Mouse (Mus musculus): ENCODE measurements around the gene Mmd. TPM values are rescaled to one million over a fixed set of nuclear protein-coding genes. Genes with fewer than 3 reads are reported as not detected.

The Mmd gene
- polyA plus RNA-seq, 1 experiment = 3.4 TPM

- TF ChIP-seq GATA1 (IDR thresholded peaks at IDR 0.05; ENCODE audit: low read length) = no peak
These were observed 45.4 kb downstream of the Mmd start for GRCm38 (mm10) chr11:90294622-90295021.

- TF ChIP-seq GATA1 (IDR thresholded peaks at IDR 0.05; ENCODE audit: low read length) = no peak
These were observed 56.8 kb downstream of the Mmd start for GRCm38 (mm10) chr11:90306067-90306466.

GRCm38 (mm10) chr11:90306993-90307392 is 57.7 kb downstream of the Mmd start:
- no peak for TF ChIP-seq GATA1 (IDR thresholded peaks at IDR 0.05; ENCODE audit: low read length)

GRCm38 (mm10) chr11:90314606-90315005 is 65.3 kb downstream of the Mmd start:
- no peak for TF ChIP-seq GATA1 (IDR thresholded peaks at IDR 0.05; ENCODE audit: low read length)

- TF ChIP-seq GATA1 (IDR thresholded peaks at IDR 0.05; ENCODE audit: low read length) = no peak
These were observed 68.2 kb downstream of the Mmd start for GRCm38 (mm10) chr11:90317482-90317881.

- TF ChIP-seq GATA1 (IDR thresholded peaks at IDR 0.05; ENCODE audit: low read length) = no peak
These were observed 71.7 kb downstream of the Mmd start for GRCm38 (mm10) chr11:90320922-90321321.

- TF ChIP-seq GATA1 (IDR thresholded peaks at IDR 0.05; ENCODE audit: low read length) = no peak
These were observed 75.3 kb downstream of the Mmd start for GRCm38 (mm10) chr11:90324597-90324996.

- no peak for TF ChIP-seq GATA1 (IDR thresholded peaks at IDR 0.05; ENCODE audit: low read length)
These were observed 76.9 kb downstream of the Mmd start for GRCm38 (mm10) chr11:90326146-90326545.

GRCm38 (mm10) chr11:90326836-90327235 is 77.6 kb downstream of the Mmd start:
- TF ChIP-seq GATA1 (IDR thresholded peaks at IDR 0.05; ENCODE audit: low read length) = no peak

Other genes starting within 250 kb of the Mmd start
- gene Pctp, start 246.6 kb upstream of the Mmd start, polyA plus RNA-seq (2012) = 2.3 and 3.1 TPM in 2 replicates
- 0.58 and 1.2 TPM in 2 replicates for gene Tmem100, start 219.1 kb upstream of the Mmd start, polyA plus RNA-seq (2012)
- 0.92 and 1.3 TPM in 2 replicates for gene Gm45716, start 61.8 kb upstream of the Mmd start, polyA plus RNA-seq (2012)
- gene Hlf, start 141.4 kb downstream of the Mmd start, polyA plus RNA-seq (2012) = not detected in 2 replicates

All from G1E-ER4 (cell line).